ENCODE assay signal across 8 mouse cellular contexts in the genomic region with DNA sequence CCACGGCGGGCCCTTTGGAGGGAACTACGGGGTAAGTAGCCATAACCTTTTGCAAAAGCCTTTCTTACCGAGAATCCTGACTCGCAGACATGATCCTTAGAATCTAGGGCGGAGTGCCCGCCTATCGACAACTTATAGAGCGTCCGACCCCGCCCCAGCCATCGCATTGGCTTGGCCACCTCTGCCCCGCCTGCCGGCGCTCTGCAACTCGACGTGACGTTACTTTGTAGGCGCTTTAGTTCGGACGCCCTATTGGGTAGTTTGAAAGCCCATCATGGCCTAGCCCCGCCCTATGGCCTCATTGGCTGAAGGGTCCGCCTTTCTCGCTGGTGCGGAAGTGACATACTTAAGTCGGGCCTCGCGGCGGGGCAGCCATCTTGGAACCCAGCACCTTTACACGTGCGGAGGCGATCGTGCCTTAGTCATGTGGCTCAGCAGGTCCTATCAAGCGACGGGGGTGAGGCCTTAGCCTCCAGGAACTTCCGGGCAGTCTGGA. TPM values are rescaled to one million over a fixed set of nuclear protein-coding genes. Genes with fewer than 3 reads are reported as not detected.
DNase-seq lines count a peak whose midpoint lies in the region; ATAC-seq and TF ChIP-seq lines count a peak whose summit lies in the region.

Eif4a1 (minus strand) TSS at position 213 of the 496 bp plus-strand sequence.

- peak; percentile 88 for ATAC-seq in common myeloid progenitor, adult 5-6 weeks (replicated peaks; ENCODE audit: low read depth, poor library complexity, severe bottlenecking)
- ATAC-seq in hindbrain, postnatal 0 days = peak; percentile 97
- peak; percentile 84 for ATAC-seq in megakaryocyte, adult 5-6 weeks (ENCODE audit: poor library complexity, severe bottlenecking)

- H3K4me2 ChIP-seq in hindbrain, postnatal 0 days (ENCODE audit: low read depth, low read length) = peak within 1 kb of the TSS; percentile 90

- no peak for TF ChIP-seq CTCF in gastrocnemius, adult 2 months (IDR thresholded peaks at IDR 0.05)
- peak; percentile 8; the same call in 1 of the 2 replicates for TF ChIP-seq CTCF in hindbrain, postnatal 0 days (IDR thresholded peaks at IDR 0.05; ENCODE audit: low read depth)
- no peak; the same call in 1 of the 2 replicates for TF ChIP-seq CTCF in left cerebral cortex, adult 2 months (IDR thresholded peaks at IDR 0.05)

- peaks cover 63% of the 10 kb centered on the region for H3K36me3 ChIP-seq in hindbrain, postnatal 0 days (ENCODE audit: insufficient read depth, low read length)

- under 1% methylated on average over 36 of the region's 36 CpGs for WGBS in hindbrain, postnatal 0 days

- no peaks in the 10 kb centered on the region for H3K9me3 ChIP-seq in hindbrain, postnatal 0 days (ENCODE audit: low read length)

- H3K4me3 ChIP-seq in gastrocnemius, adult 2 months = peak within 1 kb of the TSS; percentile 100
- H3K4me3 ChIP-seq in hindbrain, postnatal 0 days (ENCODE audit: low read length) = peak within 1 kb of the TSS; percentile 98
- peak within 1 kb of the TSS; percentile 75 for H3K4me3 ChIP-seq in left cerebral cortex, adult 2 months

- no peaks in the 10 kb centered on the region for H3K27me3 ChIP-seq in hindbrain, postnatal 0 days (ENCODE audit: insufficient read depth, low read length)

- H3K4me1 ChIP-seq in hindbrain, postnatal 0 days (ENCODE audit: insufficient read depth, low read length) = peaks cover 5% of the 10 kb centered on the region; the same call in 1 of the 2 replicates

- peak; percentile 100 for DNase-seq in ZHBTc4 (ENCODE audit: low read depth, low spot score)
- peak; percentile 99 for DNase-seq in gastrocnemius, adult 2 months
- DNase-seq in hindbrain, postnatal 0 days (ENCODE audit: low spot score) = peak; percentile 100
- DNase-seq in left cerebral cortex, adult 2 months (ENCODE audit: extremely low spot score in 1 of 2, low spot score in 2 of 2) = peak; percentile 100
- peak; percentile 100 for DNase-seq in right cerebral cortex, adult 2 months (ENCODE audit: low spot score in 2 of 2)
- peak; percentile 100 for DNase-seq in urinary bladder, postnatal 14 days (ENCODE audit: low spot score)

- intact Hi-C loops in gastrocnemius, adult 2 months (cut with DNase I) = no loop called here
- intact Hi-C loops in left cerebral cortex, adult 2 months (cut with DNase I) = loop anchor here (1.0 kb wide), 1 partner anchor 9 kb away; no protein-coding TSS in a partner anchor

- peak within 1 kb of the TSS; percentile 97 for H3K27ac ChIP-seq in gastrocnemius, adult 2 months
- peak within 1 kb of the TSS; percentile 99 for H3K27ac ChIP-seq in hindbrain, postnatal 0 days
- H3K27ac ChIP-seq in left cerebral cortex, adult 2 months = peak within 1 kb of the TSS; percentile 96

- peak within 1 kb of the TSS; percentile 100 for H3K9ac ChIP-seq in hindbrain, postnatal 0 days (replicated peaks; ENCODE audit: low read length)

RNA-seq across cellular contexts. Expression of gene Eif4a1, which starts in this region (rescaled TPM):
- total RNA-seq in common myeloid progenitor, adult 5-6 weeks (2017) = 895 and 933 TPM in 2 replicates
- 10 to 100 TPM; 98.0 to 98.5 TPM for total RNA-seq in gastrocnemius, adult 2 months (2021)
- total RNA-seq in hindbrain, postnatal 0 days (2014; rRNA removed) = 696 and 745 TPM in 2 replicates
- 427 and 463 TPM in 2 replicates for polyA plus RNA-seq in hindbrain, postnatal 0 days (2015; fragmentation: Nextera tagmentation; extraction: Ambion mirVana)
- total RNA-seq in left cerebral cortex, adult 2 months (2021) = 100 to 1,000 TPM; 299 to 311 TPM
- 457 and 494 TPM in 2 replicates for total RNA-seq in megakaryocyte, adult 5-6 weeks (2015)
- total RNA-seq in megakaryocyte, adult 5-6 weeks (2017) = 511 and 523 TPM in 2 replicates

Comparison
In these comparisons a context has a peak if more than half of its experiments do, and no peak if none do; other contexts are left out.
1. Peak in every context shown above with its lines: DNase-seq, ATAC-seq, H3K4me3 ChIP-seq and H3K27ac ChIP-seq.